Mouse (Mus musculus): ENCODE data around the gene Hpse.

Gene Hpse

GRCm38 (mm10) chr5:100697398-100697797, 22.1 kb downstream of the Hpse start:
- DNase-seq (ENCODE audit: low read depth, low spot score) = no peak

- no peak for DNase-seq (ENCODE audit: low read depth, low spot score)
Measured at GRCm38 (mm10) chr5:100685631-100686030, 33.9 kb downstream of the Hpse start.

GRCm38 (mm10) chr5:100680542-100680933, 39.0 kb downstream of the Hpse start:
- DNase-seq (ENCODE audit: low read depth, low spot score) = no peak

- no peak for DNase-seq (ENCODE audit: low read depth, low spot score)
Measured at GRCm38 (mm10) chr5:100679911-100680541, 39.5 kb downstream of the Hpse start.

GRCm38 (mm10) chr5:100674711-100675376, 44.7 kb downstream of the Hpse start, which contains the start of gene Coq2:
Gene Coq2, minus strand, starts transcription at chr5:100675140.
- peak; percentile 50 for DNase-seq (ENCODE audit: low read depth, low spot score)

- peak; percentile 64 for DNase-seq (ENCODE audit: low read depth, low spot score)
Measured at GRCm38 (mm10) chr5:100673745-100674486, 45.6 kb downstream of the Hpse start.

- no peak for DNase-seq (ENCODE audit: low read depth, low spot score)
Measured at GRCm38 (mm10) chr5:100672403-100672802, 47.1 kb downstream of the Hpse start.

GRCm38 (mm10) chr5:100671897-100672296, 47.6 kb downstream of the Hpse start:
- no peak for DNase-seq (ENCODE audit: low read depth, low spot score)

- no peak for DNase-seq (ENCODE audit: low read depth, low spot score)
Measured at GRCm38 (mm10) chr5:100671398-100671797, 48.1 kb downstream of the Hpse start.

GRCm38 (mm10) chr5:100666965-100667364, 52.6 kb downstream of the Hpse start:
- DNase-seq (ENCODE audit: low read depth, low spot score) = peak; percentile 45

GRCm38 (mm10) chr5:100663854-100664253, 55.7 kb downstream of the Hpse start:
- DNase-seq (ENCODE audit: low read depth, low spot score) = peak; percentile 29

GRCm38 (mm10) chr5:100663011-100663410, 56.5 kb downstream of the Hpse start:
- no peak for DNase-seq (ENCODE audit: low read depth, low spot score)

- peak; percentile 34 for DNase-seq (ENCODE audit: low read depth, low spot score)
Measured at GRCm38 (mm10) chr5:100658460-100658859, 61.1 kb downstream of the Hpse start.

GRCm38 (mm10) chr5:100656352-100656751, 63.2 kb downstream of the Hpse start:
- no peak for DNase-seq (ENCODE audit: low read depth, low spot score)

GRCm38 (mm10) chr5:100652327-100652726, 67.2 kb downstream of the Hpse start:
- no peak for DNase-seq (ENCODE audit: low read depth, low spot score)

- no peak for DNase-seq (ENCODE audit: low read depth, low spot score)
Measured at GRCm38 (mm10) chr5:100651486-100651885, 68.0 kb downstream of the Hpse start.

GRCm38 (mm10) chr5:100650969-100651368, 68.5 kb downstream of the Hpse start:
- DNase-seq (ENCODE audit: low read depth, low spot score) = no peak

- no peak for DNase-seq (ENCODE audit: low read depth, low spot score)
Measured at GRCm38 (mm10) chr5:100648546-100648945, 71.0 kb downstream of the Hpse start.

GRCm38 (mm10) chr5:100648046-100648445, 71.5 kb downstream of the Hpse start:
- DNase-seq (ENCODE audit: low read depth, low spot score) = no peak

GRCm38 (mm10) chr5:100646558-100646957, 73.0 kb downstream of the Hpse start:
- DNase-seq (ENCODE audit: low read depth, low spot score) = no peak

- DNase-seq (ENCODE audit: low read depth, low spot score) = peak; percentile 21
Measured at GRCm38 (mm10) chr5:100643991-100644535, 75.5 kb downstream of the Hpse start.

Measured in telencephalon, adult 2 months (tissue).